Comparison of ENCODE assay signal across 9 mouse cellular contexts in genomic region chr12:111573315-111573714, GRCm38 (mm10). TPM values are rescaled to one million over a fixed set of nuclear protein-coding genes. Genes with fewer than 3 reads are reported as not detected.
DNase-seq lines count a peak whose midpoint lies in the region; ATAC-seq and TF ChIP-seq lines count a peak whose summit lies in the region.
"Had no signal": no experiment of that assay in that cellular context is flagged by ENCODE, and none has a peak within 500 bp of the region (broad histone marks: within the 10 kb centered on the region; RNA-seq: fewer than 3 reads in every experiment).

No protein-coding gene starts in this region.

- H3K4me3 ChIP-seq in neural tube, embryonic 11.5 days (ENCODE audit: low read depth, low read length) = peak overlapping the region; percentile 98
- peak overlapping the region; percentile 100 for H3K4me3 ChIP-seq in hindbrain, embryonic 14.5 days (replicated peaks; ENCODE audit: low read length)
- peak overlapping the region; percentile 82 for H3K4me3 ChIP-seq in limb, embryonic 13.5 days
- peak overlapping the region; percentile 100; the same call in 1 of the 2 replicates for H3K4me3 ChIP-seq in stomach, postnatal 0 days (ENCODE audit: low read depth, low read length)

- H3K4me2 ChIP-seq in neural tube, embryonic 11.5 days (ENCODE audit: low read depth) = peak overlapping the region; percentile 97
- peak overlapping the region; percentile 96 for H3K4me2 ChIP-seq in hindbrain, embryonic 14.5 days (replicated peaks)
- H3K4me2 ChIP-seq in limb, embryonic 13.5 days (replicated peaks) = peak overlapping the region; percentile 93
- H3K4me2 ChIP-seq in stomach, postnatal 0 days (replicated peaks; ENCODE audit: low read depth) = peak overlapping the region; percentile 89

- no peaks in the 10 kb centered on the region; the same call in 1 of the 2 replicates for H3K36me3 ChIP-seq in neural tube, embryonic 11.5 days (ENCODE audit: control insufficient read depth, insufficient read depth, low read length)
- peaks cover 3% of the 10 kb centered on the region; the same call in 1 of the 2 replicates for H3K36me3 ChIP-seq in hindbrain, embryonic 14.5 days (replicated peaks; ENCODE audit: control insufficient read depth, insufficient read depth)
- H3K36me3 ChIP-seq in limb, embryonic 13.5 days = no peaks in the 10 kb centered on the region
- H3K36me3 ChIP-seq in stomach, postnatal 0 days (ENCODE audit: control insufficient read depth, insufficient read depth, low read length) = no peaks in the 10 kb centered on the region

- no peaks in the 10 kb centered on the region for H3K27me3 ChIP-seq in neural tube, embryonic 11.5 days (ENCODE audit: control insufficient read depth, insufficient read depth, low read length)
- no peaks in the 10 kb centered on the region for H3K27me3 ChIP-seq in hindbrain, embryonic 14.5 days (ENCODE audit: control insufficient read depth, insufficient read depth, low read length)
- no peaks in the 10 kb centered on the region for H3K27me3 ChIP-seq in limb, embryonic 13.5 days
- H3K27me3 ChIP-seq in stomach, postnatal 0 days (ENCODE audit: control insufficient read depth, insufficient read depth, low read length) = no peaks in the 10 kb centered on the region

- whole genome bisulfite sequencing in neural tube, embryonic 11.5 days = 44% methylated on average over 6 of the region's 6 CpGs
- WGBS in hindbrain, embryonic 14.5 days = 30% methylated on average over 6 of the region's 6 CpGs
- whole genome bisulfite sequencing in limb, embryonic 13.5 days = 37% methylated on average over 6 of the region's 6 CpGs
- WGBS in stomach, postnatal 0 days = 39% methylated on average over 6 of the region's 6 CpGs

- TF ChIP-seq EP300 in stomach, postnatal 0 days (optimal IDR thresholded peaks at IDR 0.05) = no peak

- no peak overlapping the region for H3K27ac ChIP-seq in neural tube, embryonic 11.5 days (ENCODE audit: low read depth, low read length)
- peak overlapping the region; percentile 98 for H3K27ac ChIP-seq in hindbrain, embryonic 14.5 days
- H3K27ac ChIP-seq in limb, embryonic 13.5 days = 0 out of 2 replicates have a peak overlapping the region, but pooled peaks have one; percentile 95
- no peak overlapping the region for H3K27ac ChIP-seq in stomach, postnatal 0 days (replicated peaks)

- TF ChIP-seq CTCF in stomach, postnatal 0 days (IDR thresholded peaks at IDR 0.05; ENCODE audit: low read depth) = no peak

- no peaks in the 10 kb centered on the region for H3K9me3 ChIP-seq in neural tube, embryonic 11.5 days (ENCODE audit: control insufficient read depth, low read length)
- H3K9me3 ChIP-seq in hindbrain, embryonic 14.5 days (ENCODE audit: control insufficient read depth, low read length) = no peaks in the 10 kb centered on the region
- no peaks in the 10 kb centered on the region for H3K9me3 ChIP-seq in limb, embryonic 13.5 days
- H3K9me3 ChIP-seq in stomach, postnatal 0 days (ENCODE audit: control insufficient read depth, low read length) = no peaks in the 10 kb centered on the region

- H3K9ac ChIP-seq in neural tube, embryonic 11.5 days (ENCODE audit: low read length) = peak overlapping the region; percentile 43; the same call in 1 of the 2 replicates
- peak overlapping the region; percentile 99 for H3K9ac ChIP-seq in hindbrain, embryonic 14.5 days
- H3K9ac ChIP-seq in limb, embryonic 13.5 days = peak overlapping the region; percentile 67
- no peak overlapping the region for H3K9ac ChIP-seq in stomach, postnatal 0 days (ENCODE audit: low read length)

- DNase-seq in neural tube, embryonic 11.5 days (ENCODE audit: low spot score) = no peak
- DNase-seq in neural tube, embryonic 10.5 days (ENCODE audit: extremely low spot score, low spot score) = no peak
- no peak for DNase-seq in hindbrain, embryonic 14.5 days (ENCODE audit: low spot score)
- no peak for DNase-seq in stomach, postnatal 0 days (ENCODE audit: low spot score)
- no peak for DNase-seq in thymus, postnatal 25 days
- no peak for DNase-seq in left cerebral cortex, adult 8-10 months (ENCODE audit: low spot score in 2 of 2)
- no peak for DNase-seq in cerebellum, postnatal 10 days
- DNase-seq: adrenal gland, postnatal 25 days had no signal

- H3K4me1 ChIP-seq in neural tube, embryonic 11.5 days (ENCODE audit: control insufficient read depth, insufficient read depth, low read length) = peaks cover 6% of the 10 kb centered on the region; the same call in 1 of the 2 replicates
- H3K4me1 ChIP-seq in hindbrain, embryonic 14.5 days (replicated peaks; ENCODE audit: control insufficient read depth, insufficient read depth, low read length) = peaks cover 29% of the 10 kb centered on the region
- H3K4me1 ChIP-seq in limb, embryonic 13.5 days = peaks cover 26% of the 10 kb centered on the region
- no peaks in the 10 kb centered on the region; the same call in 1 of the 2 replicates for H3K4me1 ChIP-seq in stomach, postnatal 0 days (replicated peaks; ENCODE audit: control insufficient read depth, insufficient read depth)

- ATAC-seq in neural tube, embryonic 11.5 days (ENCODE audit: insufficient read depth, low FRiP score, low TSS enrichment) = no peak
- ATAC-seq in hindbrain, embryonic 14.5 days (ENCODE audit: low FRiP score) = no peak
- no peak for ATAC-seq in limb, embryonic 13.5 days (ENCODE audit: low FRiP score, low read depth)
- no peak for ATAC-seq in stomach, postnatal 0 days (ENCODE audit: low FRiP score, low TSS enrichment)

RNA-seq across cellular contexts. Expression of gene Mark3, which starts 1.0 kb away (rescaled TPM):
- 70.5 and 73.1 TPM in 2 replicates for polyA plus RNA-seq in neural tube, embryonic 11.5 days (2014; fragmentation: Nextera tagmentation; extraction: Ambion mirVana)
- polyA plus RNA-seq in hindbrain, embryonic 14.5 days (2014; fragmentation: Nextera tagmentation; extraction: Ambion mirVana) = 76.4 and 81.4 TPM in 2 replicates
- 40.3 and 43.8 TPM in 2 replicates for polyA plus RNA-seq in limb, embryonic 13.5 days (2015; fragmentation: Nextera tagmentation; extraction: Ambion mirVana)
- 15.6 and 18.5 TPM in 2 replicates for polyA plus RNA-seq in stomach, postnatal 0 days (2015; fragmentation: Nextera tagmentation; extraction: Ambion mirVana)
- 10 to 100 TPM; 84.7 to 97.3 (median 85.8) TPM for total RNA-seq in left cerebral cortex, adult 8-10 months (2022)

RNA-seq across cellular contexts. Expression of gene Eif5, which starts 35.5 kb away (rescaled TPM):
- polyA plus RNA-seq in neural tube, embryonic 11.5 days (2014; fragmentation: Nextera tagmentation; extraction: Ambion mirVana) = 645 and 670 TPM in 2 replicates
- 504 and 543 TPM in 2 replicates for polyA plus RNA-seq in hindbrain, embryonic 14.5 days (2014; fragmentation: Nextera tagmentation; extraction: Ambion mirVana)
- 597 and 611 TPM in 2 replicates for polyA plus RNA-seq in limb, embryonic 13.5 days (2015; fragmentation: Nextera tagmentation; extraction: Ambion mirVana)
- polyA plus RNA-seq in stomach, postnatal 0 days (2015; fragmentation: Nextera tagmentation; extraction: Ambion mirVana) = 448 and 455 TPM in 2 replicates
- total RNA-seq in left cerebral cortex, adult 8-10 months (2022) = 100 to 1,000 TPM; 244 to 339 (median 284) TPM

Comparison
In these comparisons a context has a peak if more than half of its experiments do, and no peak if none do; other contexts are left out.
1. H3K27ac ChIP-seq: peak in hindbrain, embryonic 14.5 days (single experiment) and limb, embryonic 13.5 days (single experiment); none in neural tube, embryonic 11.5 days (single experiment) and stomach, postnatal 0 days (single experiment).
2. Peak in every context shown above with its lines, with median percentiles within 50 percentile points of each other: H3K4me2 ChIP-seq and H3K4me3 ChIP-seq.